Mouse (Mus musculus) lung, embryonic 14.5 days (tissue): ENCODE measurements around the gene Kalrn. TPM values are rescaled to one million over a fixed set of nuclear protein-coding genes. Genes with fewer than 3 reads are reported as not detected.

ENCODE experiments used
- ATAC-seq: fragments of 200-750 bp; cut with Nextera tagmentation; 2 replicates; pipeline ENCODE4 v1.8.0; 2017; ENCODE audit warnings: mild to moderate bottlenecking, moderate TSS enrichment, moderate library complexity; ENCODE audit not compliant: insufficient read depth
- DNase-seq: peaks from one replicate; pipeline ENCODE4 v3.0.0-alpha.2; 2015
- H3K27ac ChIP-seq: fragments of 300-500 bp; sonication (generic); 2 replicates; pipeline ENCODE4 v1.5.1; 2014; ENCODE audit warnings: low read depth, mild to moderate bottlenecking, moderate library complexity
- H3K27me3 ChIP-seq: fragments of 300-500 bp; sonication (generic); 2 replicates; pipeline ENCODE4 v1.6.1; 2014; ENCODE audit warnings: low read length, control low read depth; ENCODE audit not compliant: insufficient read depth
- H3K36me3 ChIP-seq: fragments of 300-500 bp; sonication (generic); 2 replicates; pipeline ENCODE4 v1.6.1; 2014; ENCODE audit warnings: control low read depth; ENCODE audit not compliant: insufficient read depth
- H3K4me1 ChIP-seq: fragments of 300-500 bp; sonication (generic); 2 replicates; pipeline ENCODE4 v1.6.1; 2014; ENCODE audit warnings: antibody characterized with exemption, control low read depth; ENCODE audit not compliant: insufficient read depth
- H3K4me2 ChIP-seq: fragments of 300-500 bp; sonication (generic); 2 replicates; pipeline ENCODE4 v1.6.1; 2014; ENCODE audit warnings: mild to moderate bottlenecking
- H3K4me3 ChIP-seq: fragments of 300-500 bp; sonication (generic); 2 replicates; pipeline ENCODE4 v1.5.1; 2014; ENCODE audit warnings: low read depth, low read length
- H3K9ac ChIP-seq: fragments of 300-500 bp; sonication (generic); 2 replicates; pipeline ENCODE4 v1.6.1; 2014
- H3K9me3 ChIP-seq: fragments of 300-500 bp; sonication (generic); 2 replicates; pipeline ENCODE4 v1.6.1; 2016; ENCODE audit warnings: low read depth, low read length, control low read depth
- CTCF ChIP-seq: IDR thresholded peaks from 2 replicates; pipeline ENCODE4 v1.5.1; 2016; ENCODE audit warnings: antibody characterized with exemption, low read depth
- WGBS: fragments of 180-500 bp; shearing (Covaris S2); extraction: QIAGEN DNeasy Blood & Tissue Kit; methylation state at CpG from one replicate; pipeline ENCODE4 v1.1.7; 2014; 5-methylcytosine and 5-hydroxymethylcytosine counted together
- polyA plus RNA-seq: library from polyadenylated mRNA; unstranded; fragments of >200 nt; fragmentation: Nextera tagmentation; extraction: Ambion mirVana; gene quantifications from 2 replicates; pipeline ENCODE4 v1.2.1, GENCODE M21; 2014

The Kalrn gene
- polyA plus RNA-seq, 1 experiment from 2014 or later: 15.0 TPM

DNA sequence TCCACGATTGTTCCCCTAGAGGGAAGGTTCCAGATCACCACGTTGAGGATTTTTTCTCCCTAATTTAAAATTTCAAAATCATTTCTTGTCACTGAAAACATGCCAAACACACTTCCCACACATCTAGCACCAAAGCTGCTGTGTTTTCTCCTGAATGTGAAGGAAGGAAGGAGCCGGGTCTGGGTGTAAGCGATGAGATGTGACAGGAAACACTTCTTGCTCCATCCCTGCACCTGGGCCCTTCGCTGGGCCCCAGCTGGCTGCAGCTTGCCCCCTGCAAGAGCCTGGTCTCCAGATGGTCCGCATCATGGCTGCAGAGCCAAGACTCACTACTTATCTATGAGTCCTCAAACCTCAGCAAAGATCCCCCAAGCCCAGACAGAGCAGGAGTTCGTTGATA lies 158.8 kb downstream of the Kalrn start:
- peaks cover 17% of the 10 kb centered on the region; the same call in 1 of the 2 replicates for H3K4me1 ChIP-seq
- WGBS: 22% methylated on average over 7 of the region's 7 CpGs
- DNase-seq: peak; percentile 70
- no peak overlapping the region; the same call in 1 of the 2 replicates for H3K4me2 ChIP-seq
- no peak overlapping the region for H3K9ac ChIP-seq
- H3K27ac ChIP-seq: peak overlapping the region; percentile 61
- no peaks in the 10 kb centered on the region for H3K36me3 ChIP-seq
- H3K27me3 ChIP-seq: no peaks in the 10 kb centered on the region
- ATAC-seq: peak; percentile 83
- no peaks in the 10 kb centered on the region for H3K9me3 ChIP-seq
- no peak for TF ChIP-seq CTCF
- H3K4me3 ChIP-seq: no peak overlapping the region

DNA sequence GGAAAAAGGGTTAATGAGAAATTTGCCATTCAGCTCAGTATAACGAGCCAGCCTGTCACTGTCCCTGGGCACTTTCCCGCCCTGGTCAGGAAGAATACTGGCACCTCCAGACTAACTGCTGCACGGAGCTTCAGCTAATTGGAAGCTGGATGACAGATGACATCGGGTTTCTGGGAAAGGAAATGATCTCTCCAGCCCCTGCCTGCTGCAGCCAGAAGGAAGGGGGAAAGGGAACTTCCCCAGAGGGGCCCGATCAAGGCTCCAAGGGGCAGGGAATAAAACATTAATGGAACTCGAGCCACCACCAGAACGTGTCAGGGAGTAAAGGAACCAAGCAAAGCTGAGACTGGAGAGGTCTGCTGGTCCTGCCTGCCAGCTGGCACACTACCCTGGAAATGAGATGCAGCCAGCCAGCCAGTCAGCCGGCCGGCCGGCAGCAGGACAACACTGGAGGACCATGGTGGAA lies 159.4 kb downstream of the Kalrn start:
- 21% methylated on average over 10 of the region's 10 CpGs for WGBS
- peak; percentile 70 for DNase-seq
- Histone ChIP-seq H3K4me1 (peaks cover 17% of the 10 kb centered on the region; the same call in 1 of the 2 replicates), H3K9ac (no peak overlapping the region), H3K4me3 (no peak overlapping the region), H3K27me3 (no peaks in the 10 kb centered on the region), H3K36me3 (no peaks in the 10 kb centered on the region), H3K4me2 (peak overlapping the region; percentile 36), H3K27ac (peak overlapping the region; percentile 61), H3K9me3 (no peaks in the 10 kb centered on the region)
- no peak for TF ChIP-seq CTCF
- peak; percentile 65 for ATAC-seq

DNA sequence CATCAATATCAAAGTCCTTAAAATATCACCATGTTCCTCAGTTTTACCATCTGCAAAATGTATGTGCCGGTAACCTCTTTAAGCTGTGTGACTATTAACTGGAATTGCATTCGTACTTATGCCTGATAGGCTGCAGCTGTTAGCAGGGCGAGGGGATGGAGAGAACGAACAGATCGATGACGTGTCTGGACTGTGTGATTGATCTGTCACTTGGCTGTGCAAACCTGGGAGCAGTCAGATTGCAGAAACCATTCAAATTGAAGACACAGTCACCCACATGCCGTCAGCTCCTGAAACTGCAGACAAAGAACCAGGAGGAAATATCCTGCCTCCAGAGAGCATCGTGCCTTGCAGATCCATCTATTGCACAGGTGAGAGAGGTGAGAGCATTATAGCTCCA lies 166.3 kb downstream of the Kalrn start:
- DNase-seq: no peak

DNA sequence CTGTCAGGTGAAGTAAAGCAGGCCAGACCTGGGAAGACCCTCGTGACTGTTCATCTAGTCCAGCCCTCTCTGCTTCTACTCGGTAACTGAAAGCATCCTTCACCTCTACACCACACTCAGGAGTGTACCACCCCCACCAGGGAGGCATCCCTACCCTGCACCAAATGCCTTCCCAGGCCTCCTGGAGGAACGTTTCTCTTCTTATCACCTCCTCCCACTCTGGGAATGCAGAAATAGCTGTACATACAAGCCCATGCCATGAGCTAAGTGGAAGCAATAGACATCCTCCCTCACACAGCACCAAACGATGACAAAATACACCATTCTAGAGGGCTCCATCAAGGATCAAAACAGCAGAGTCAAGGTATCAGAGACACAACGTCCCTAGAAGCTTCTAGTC lies 168.2 kb downstream of the Kalrn start:
- H3K4me2 ChIP-seq: no peak overlapping the region
- no peak overlapping the region for H3K4me3 ChIP-seq
- H3K27me3 ChIP-seq: no peaks in the 10 kb centered on the region
- H3K9ac ChIP-seq: no peak overlapping the region
- H3K27ac ChIP-seq: no peak overlapping the region
- no peaks in the 10 kb centered on the region for H3K9me3 ChIP-seq
- no peaks in the 10 kb centered on the region for H3K36me3 ChIP-seq
- DNase-seq (no peak), ATAC-seq (no peak)
- no peak for TF ChIP-seq CTCF
- no peaks in the 10 kb centered on the region for H3K4me1 ChIP-seq
- WGBS: 53% methylated on average over 5 of the region's 5 CpGs

More for the DNA sequence above, 166.3 kb downstream of the Kalrn start:
- TF ChIP-seq CTCF: no peak
- ATAC-seq: no peak
- Histone ChIP-seq H3K9ac (no peak overlapping the region), H3K27me3 (no peaks in the 10 kb centered on the region), H3K36me3 (no peaks in the 10 kb centered on the region), H3K9me3 (no peaks in the 10 kb centered on the region), H3K4me3 (no peak overlapping the region), H3K4me2 (no peak overlapping the region), H3K27ac (no peak overlapping the region), H3K4me1 (no peaks in the 10 kb centered on the region)
- 53% methylated on average over 8 of the region's 8 CpGs for WGBS

DNA sequence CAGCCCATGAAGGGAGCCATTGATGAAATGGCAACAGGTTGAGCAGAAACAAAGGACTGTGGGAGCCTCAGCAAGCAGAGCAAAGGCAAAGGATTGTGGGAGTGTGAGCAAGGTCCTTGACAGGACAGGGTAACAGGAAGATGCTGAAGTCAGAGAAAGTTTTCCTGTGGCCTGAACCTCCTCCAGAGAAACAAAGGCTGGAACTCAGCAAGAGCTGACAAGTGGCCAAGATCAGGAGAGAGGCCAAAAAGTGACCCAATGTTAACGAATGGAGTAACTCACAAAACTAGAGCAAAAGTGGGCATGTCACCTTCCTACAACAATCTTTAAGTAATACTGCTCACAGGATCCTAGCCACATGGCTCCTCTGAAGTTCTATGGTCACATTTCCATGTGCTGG lies 172.1 kb downstream of the Kalrn start:
- 81% methylated on average over 1 of the region's 1 CpGs for WGBS
- no peaks in the 10 kb centered on the region for H3K27me3 ChIP-seq

DNA sequence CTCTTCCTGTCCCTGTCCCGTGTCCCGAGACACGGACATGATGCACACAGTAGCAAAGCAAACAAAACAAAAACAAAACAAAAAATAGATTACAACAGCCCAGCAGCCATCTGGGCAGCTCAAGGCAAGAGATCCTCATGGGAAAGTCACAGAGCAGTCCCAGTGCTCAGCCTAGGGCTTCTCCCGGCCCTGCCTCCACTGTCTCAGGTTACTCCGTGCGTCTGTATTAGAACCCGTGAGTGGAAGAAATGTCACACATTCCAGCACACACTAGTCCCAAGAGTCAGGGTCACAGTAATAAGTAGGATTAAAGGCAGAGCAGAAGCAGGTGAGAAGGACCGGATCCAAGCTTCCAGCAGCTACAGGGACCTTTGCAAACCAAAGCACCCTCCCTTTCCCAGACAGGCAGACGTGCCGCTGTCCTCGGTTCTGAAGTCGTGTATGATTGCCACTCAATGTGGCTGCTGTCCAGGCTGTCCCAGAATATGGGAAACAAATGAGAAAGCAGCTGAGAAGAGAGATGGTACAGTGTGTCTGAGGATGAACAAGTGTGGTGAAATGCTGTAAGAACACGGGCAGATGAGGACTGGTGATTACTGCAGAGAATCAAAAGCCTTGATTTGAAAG lies 173.1 kb downstream of the Kalrn start:
- 33% methylated on average over 13 of the region's 13 CpGs for WGBS
- no peaks in the 10 kb centered on the region for H3K9me3 ChIP-seq
- H3K9ac ChIP-seq: no peak overlapping the region
- no peaks in the 10 kb centered on the region for H3K4me1 ChIP-seq
- no peak for TF ChIP-seq CTCF
- DNase-seq (peak; percentile 92), ATAC-seq (no peak)
- H3K4me2 ChIP-seq: no peak overlapping the region
- no peak overlapping the region for H3K27ac ChIP-seq
- H3K36me3 ChIP-seq: no peaks in the 10 kb centered on the region
- H3K4me3 ChIP-seq: no peak overlapping the region
- H3K27me3 ChIP-seq: no peaks in the 10 kb centered on the region

More for the DNA sequence above, 172.1 kb downstream of the Kalrn start:
- no peak overlapping the region for H3K4me2 ChIP-seq
- H3K27ac ChIP-seq: no peak overlapping the region
- H3K36me3 ChIP-seq: no peaks in the 10 kb centered on the region
- no peak overlapping the region for H3K9ac ChIP-seq
- H3K9me3 ChIP-seq: no peaks in the 10 kb centered on the region
- no peak overlapping the region for H3K4me3 ChIP-seq
- ATAC-seq: no peak
- DNase-seq: no peak
- no peaks in the 10 kb centered on the region for H3K4me1 ChIP-seq
- TF ChIP-seq CTCF: no peak

DNA sequence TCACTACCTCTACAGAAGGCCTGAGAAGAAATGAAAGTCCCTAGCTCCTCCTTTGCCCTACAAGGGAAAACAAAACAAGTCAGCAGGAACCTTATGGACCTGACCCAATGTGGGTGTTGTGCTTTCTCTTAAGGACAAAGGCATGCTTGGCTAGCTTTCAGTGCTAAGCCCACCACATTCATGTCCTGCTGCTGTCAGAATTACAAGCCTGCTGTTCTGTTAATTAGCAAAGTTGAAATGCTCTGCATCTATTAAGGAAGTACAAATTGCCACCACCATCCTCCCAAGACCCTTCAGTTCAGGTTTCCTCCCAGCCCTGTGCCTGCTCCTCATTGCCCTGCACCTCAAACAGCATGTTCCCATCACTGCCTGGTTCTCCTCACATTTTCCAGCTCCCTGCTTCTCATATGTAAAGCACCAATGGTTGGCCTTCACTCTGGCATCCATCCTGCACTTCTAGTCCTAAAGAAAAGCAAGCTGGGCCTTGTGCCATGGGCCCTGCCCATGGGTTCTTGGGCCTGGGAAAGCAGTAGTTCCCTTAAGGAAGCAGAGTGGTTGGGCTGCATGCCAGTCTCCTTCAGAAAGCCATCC lies 178.0 kb downstream of the Kalrn start:
- DNase-seq (peak; percentile 8), ATAC-seq (no peak)
- Histone ChIP-seq H3K4me3 (no peak overlapping the region), H3K9me3 (no peaks in the 10 kb centered on the region), H3K4me2 (no peak overlapping the region), H3K36me3 (no peaks in the 10 kb centered on the region), H3K9ac (no peak overlapping the region), H3K27me3 (no peaks in the 10 kb centered on the region), H3K27ac (no peak overlapping the region), H3K4me1 (no peaks in the 10 kb centered on the region)
- no peak for TF ChIP-seq CTCF
